Mouse (Mus musculus) layer of hippocampus, postnatal 10 days (tissue): Measurements from ENCODE around the gene Sema3c. TPM values are rescaled to one million over a fixed set of nuclear protein-coding genes. Genes with fewer than 3 reads are reported as not detected.
"Not testable (repeated sequence)": the region's sequence is repeated elsewhere in the genome, so short reads cannot be mapped to it uniquely, and the experiment has no call there.

ENCODE experiments used
- DNase-seq, 2 experiments: peaks; one replicate each; pipeline ENCODE4 v3.0.0; 2021; ENCODE audit warnings: low spot score in 2 of 2
- long read RNA-seq: library from polyadenylated mRNA; stranded (forward); transcript quantifications from one replicate; pipeline ENCODE4 v2.0.0, GENCODE M21; 2023
- total RNA-seq, 2 experiments: library from RNA; stranded (reverse); gene quantifications; 2 replicates each; pipeline ENCODE4 v1.2.3; 2021

Sema3c gene
- total RNA-seq, result 10 to 100 TPM; 56.3 to 59.6 TPM
- long read RNA-seq, full-length matches to known transcripts, result 23 of 30 reads
- long read RNA-seq, partial matches to known transcripts, result 5 of 30 reads
- long read RNA-seq, other reads (novel, unspliced or antisense), result 2 of 30 reads

DNA sequence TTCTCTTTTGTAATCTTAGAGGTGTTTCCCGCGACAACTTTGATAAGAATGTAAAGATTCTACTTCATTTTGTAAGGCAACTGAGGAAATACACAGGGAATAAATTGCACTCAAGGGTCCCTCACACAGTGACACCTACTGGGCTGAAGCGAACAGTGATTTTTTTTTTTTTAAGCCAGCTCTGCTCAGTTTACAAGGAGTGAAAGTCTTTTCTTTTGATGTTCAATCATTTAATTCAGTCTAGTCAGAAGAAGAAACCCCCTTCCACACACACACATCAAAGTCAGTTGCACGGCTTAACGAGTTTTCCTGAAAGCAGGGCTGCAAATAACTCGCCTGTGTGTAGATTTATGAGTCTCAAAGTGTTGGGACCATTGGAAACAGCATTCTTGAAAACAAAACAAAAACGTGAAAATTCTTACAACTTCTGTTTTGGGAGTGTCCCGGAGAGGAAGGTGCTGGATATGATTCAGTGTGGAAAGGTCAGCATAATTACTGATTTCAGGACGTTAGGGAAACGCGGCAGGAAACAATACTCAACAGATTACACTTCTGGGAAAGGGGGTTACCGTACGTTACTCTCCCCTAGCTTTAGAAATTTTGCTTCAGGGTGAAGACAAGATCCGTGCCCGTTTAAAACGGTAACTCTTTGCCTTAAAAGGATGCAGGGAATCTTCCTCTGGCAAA is at the start of gene Sema3c:
TSS of gene Sema3c (plus strand) at position 588 of the 687 bp plus-strand sequence.
- peak; percentile 7 to 23 for DNase-seq

DNA sequence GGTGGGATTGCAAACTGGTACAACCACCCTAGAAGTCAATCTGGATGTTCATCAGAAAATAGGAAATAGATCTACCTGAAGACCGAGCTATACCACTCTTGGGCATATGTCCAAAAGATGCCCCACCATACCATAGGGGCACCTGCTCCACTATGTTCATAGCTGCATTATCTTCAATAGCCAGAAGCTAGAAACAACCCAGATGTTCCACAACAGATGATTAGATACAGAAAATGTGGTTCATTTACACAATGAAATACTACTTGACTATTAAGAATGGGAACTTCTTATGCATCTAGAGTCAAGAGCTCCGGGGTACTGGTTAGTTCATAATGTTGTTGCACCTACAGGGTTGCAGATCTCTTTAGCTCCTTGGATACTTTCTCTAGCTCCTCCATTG is 42.9 kb upstream of the Sema3c start:
- DNase-seq, result not testable (repeated sequence)

DNA sequence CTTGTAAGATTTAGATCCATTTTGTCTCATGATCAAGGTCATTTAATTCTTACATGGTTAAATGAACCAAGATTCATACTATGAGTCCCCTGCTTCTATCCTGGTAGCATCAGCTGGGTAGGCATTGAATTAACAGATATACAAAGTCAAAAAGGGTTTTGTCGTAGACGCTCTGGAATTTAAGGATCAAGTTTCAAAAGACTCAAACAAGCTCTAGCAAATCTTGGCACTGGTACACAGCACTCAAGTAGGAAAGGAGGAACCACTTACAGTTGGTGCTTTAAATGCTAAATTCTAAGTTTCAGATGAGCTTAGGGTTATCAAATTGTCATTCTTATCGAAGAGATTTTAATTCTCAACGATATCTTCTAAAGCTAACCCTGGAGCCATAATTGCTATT is 30.9 kb upstream of the Sema3c start:
- no peak for DNase-seq

DNA sequence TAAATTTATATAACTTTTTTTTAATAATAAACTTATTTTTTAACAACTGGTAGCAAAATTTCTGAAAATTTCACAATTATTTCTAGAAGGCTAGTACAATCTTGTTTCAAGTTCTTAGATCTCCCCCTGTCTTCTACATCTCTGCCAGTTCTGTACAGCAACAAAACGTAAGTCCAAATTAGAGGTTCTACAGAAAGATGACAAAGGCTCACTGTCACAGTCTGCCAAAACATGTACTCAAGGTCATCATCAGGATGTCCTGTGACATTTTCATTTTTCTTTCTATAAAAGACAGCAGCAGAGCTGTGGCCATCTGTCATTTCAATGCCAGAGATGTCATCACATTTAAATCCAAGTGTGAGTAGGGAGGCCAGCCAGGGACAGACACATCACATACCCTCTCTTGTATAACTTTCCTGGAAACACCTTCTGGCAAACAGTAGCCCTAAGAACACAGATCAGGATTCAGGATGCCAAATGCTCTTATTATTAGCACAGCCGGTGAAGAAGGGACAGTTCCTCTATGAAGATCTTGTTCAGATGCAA is 29.1 kb upstream of the Sema3c start:
- DNase-seq, result no peak

DNA sequence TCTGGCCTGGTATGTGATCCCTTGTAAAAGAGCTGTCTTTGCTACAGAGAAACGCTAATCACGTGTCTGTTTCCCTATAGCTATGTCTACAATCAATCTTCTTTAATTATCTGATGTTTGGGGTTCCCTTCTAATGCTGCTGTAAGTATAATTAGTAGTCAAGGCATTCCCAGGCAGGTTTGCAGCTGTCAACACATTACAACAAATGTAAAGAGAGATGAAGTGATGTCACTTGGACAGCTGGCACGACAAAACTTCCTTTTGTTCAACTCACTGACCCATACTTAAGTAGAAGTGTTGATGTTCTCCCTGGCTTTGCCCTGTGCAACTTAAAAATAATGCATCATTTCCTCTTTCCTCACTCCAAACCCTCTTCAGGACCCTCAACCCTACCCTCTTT is 22.4 kb upstream of the Sema3c start:
- DNase-seq, result no peak

DNA sequence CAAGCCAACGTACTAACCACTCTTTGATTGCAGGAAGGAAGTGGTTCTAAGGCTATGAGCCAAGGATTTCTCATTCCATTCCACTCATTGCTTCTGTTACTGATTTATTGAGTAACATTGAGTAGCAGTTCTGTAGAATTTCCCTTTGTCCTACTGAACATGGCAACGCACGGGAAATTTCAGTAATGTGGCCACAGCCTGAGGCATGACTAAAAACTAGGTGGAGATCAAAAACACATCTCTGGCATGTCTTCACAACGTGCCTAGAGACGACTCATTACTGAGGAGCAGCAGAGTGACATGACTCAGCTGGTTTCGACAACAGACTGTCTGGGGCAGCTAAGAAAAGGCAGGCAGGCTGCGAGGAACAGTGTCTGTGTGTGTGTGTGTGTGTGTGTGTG is 18.0 kb upstream of the Sema3c start:
- DNase-seq, result peak; percentile 9 to 20

DNA sequence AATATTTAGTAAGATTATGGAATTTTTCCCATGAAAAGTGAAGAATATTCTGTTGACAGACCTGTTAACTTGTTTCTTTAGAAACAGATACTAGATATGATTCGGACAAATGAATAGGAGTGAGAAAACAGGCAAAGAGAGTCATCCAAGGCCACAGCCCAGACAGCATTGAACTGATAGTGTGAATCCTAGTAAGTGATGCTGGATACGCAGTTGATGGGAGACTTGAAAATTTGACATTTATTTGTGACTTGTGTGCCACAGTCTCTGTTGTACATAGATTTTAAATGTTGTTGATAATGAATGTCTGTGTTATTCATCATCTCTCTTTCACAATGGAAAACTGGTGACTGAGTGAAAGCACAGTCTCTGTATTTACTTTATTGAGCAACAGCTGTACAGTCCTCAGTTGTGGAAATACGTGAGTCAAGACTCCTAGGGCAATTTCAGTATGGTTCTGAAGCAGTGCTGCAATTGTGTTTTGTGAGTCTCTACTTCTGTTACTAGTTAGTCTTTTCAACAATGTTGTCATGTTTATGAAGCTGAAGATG is 17.3 kb upstream of the Sema3c start:
- no peak for DNase-seq

DNA sequence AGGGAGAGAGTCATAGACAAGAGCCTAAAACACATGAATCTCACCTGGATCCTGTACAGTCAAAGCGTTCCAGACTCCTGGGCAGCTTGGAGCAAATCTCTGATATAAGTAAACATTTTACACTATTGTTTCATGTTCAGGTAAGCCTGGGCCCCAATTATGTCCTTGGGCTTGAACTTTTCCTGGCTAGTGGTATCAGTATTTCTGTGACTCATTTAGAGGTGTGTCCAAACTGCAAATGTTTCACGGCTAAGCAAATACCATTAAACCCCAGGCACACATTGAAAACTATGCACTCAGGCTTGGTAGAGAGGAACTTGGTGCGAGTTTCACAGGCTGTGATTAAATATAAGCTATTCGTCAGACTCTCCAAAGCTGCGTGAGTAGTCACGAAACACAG is 2.5 kb upstream of the Sema3c start:
- no peak for DNase-seq

DNA sequence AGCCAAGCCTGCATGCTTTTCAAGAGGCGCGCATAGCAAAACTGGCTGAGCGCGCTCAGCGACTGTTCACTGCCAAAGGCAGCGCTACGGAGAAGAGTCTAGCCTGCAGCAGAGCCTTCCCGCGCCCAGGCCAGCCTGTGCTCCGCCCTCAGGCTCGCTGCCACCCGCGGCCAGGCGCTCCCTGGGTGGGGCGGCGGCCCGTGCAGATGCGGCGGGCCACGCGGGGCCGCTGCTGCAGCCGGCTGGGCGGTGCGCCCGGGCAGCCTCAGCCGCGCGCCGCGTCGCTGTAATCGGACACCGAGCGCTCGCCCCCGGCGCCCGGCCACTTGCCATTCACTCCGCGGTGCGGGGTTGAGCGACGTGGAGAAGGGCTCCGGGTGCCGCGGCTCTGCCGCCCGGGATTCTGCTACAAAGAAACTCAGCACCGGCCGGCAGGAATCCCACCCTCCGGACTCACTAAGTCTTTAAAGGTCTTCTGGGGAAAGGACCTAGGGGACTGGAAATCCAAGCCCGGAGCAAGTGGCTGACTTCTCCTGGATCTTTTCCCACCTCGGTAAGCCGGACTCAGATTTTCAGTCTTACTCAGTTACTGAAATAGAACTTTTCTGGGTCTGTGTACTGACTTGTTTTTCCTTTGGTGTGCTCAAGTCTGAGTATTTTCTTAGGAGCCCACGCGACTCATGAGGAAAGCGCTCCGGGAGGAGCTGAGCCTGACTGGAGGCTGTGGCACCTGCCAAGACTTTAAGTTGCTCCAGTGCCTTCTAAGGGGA is 517 bp downstream of the Sema3c start:
- DNase-seq, result peak; percentile 62 to 74

DNA sequence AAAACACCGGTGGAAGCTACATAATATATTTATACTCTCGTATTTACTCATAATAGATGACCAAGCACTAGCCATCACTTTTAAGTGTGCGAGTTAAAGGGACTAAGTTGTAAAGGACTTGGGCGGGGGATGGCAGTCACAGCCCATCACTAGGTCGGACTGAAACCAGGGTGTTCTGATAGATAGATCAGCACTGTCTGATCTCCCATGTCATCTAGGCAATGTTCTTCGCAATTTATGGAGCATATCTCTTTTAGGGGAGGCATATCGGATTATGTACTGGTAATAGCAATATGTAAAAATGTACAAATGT is 1.1 kb downstream of the Sema3c start:
- no peak for DNase-seq

DNA sequence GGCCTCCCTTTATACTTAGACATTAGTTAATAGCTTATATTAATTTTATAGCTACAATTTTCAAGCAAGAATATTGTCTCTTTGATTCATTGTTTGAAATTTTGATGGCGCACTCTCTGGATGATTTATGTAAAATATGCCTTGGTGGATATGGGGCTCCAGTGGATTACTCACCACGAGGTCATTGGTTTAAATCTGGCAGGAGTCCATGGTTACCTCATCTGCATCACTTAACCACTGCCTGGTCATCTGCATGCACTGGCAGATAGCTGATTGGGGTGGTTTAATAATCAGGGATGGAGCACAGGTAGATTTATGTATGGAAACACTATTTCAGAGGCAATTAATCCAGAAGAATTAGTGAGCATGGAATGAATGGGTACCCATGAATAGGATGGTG is 2.0 kb downstream of the Sema3c start:
- DNase-seq, result no peak

DNA sequence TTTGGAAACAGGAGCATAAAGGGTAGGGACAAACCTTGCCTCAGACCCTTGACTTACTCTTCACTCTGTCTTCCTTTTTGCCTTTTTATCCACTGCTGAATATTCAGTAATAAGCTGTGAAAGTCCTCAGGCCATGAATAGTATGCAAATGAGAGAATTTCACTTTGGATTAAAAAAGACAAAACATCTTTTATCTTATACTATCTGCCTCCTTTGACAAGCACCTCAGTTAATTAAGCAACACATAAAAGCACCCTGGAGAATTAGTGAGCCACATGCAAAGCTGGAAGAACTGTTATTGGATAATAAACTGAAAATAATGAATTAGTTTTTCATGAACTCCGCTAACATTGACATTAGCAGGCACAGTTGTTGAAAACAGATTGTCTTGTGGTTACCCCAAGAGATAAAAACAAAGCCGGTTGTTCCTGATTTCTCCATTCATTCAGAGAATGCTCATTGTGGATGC is 8.0 kb downstream of the Sema3c start:
- no peak for DNase-seq

DNA sequence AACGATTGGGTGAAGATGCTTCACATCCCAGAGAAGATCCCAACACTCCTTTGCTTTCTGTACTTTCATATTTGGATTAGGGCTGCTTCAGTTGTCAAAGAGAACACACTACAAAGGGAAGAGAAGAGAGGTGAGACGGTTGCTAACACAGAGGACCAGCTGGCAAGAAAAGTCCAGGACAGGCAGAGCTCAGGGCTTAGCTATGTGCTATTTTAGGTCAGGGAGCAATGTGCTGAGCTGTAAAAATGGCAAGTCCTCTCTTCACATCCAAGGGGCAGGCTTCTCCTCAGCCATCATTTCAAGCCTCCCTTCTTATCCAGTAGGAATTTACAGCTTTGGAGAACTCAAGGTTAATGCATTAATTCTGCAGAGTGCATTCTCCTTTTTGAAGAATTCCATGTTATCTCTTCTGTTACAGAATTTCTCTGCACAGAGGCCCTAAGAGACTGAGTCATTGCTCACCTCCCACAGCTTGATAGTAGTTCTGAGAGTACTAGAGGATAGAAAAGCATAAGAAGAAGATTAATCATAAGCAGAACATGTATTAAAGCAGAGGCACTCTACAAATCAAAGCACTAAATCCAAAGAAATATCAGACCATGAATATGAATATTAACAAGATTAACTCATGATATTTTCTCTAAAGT is 10.3 kb downstream of the Sema3c start:
- DNase-seq, result no peak

DNA sequence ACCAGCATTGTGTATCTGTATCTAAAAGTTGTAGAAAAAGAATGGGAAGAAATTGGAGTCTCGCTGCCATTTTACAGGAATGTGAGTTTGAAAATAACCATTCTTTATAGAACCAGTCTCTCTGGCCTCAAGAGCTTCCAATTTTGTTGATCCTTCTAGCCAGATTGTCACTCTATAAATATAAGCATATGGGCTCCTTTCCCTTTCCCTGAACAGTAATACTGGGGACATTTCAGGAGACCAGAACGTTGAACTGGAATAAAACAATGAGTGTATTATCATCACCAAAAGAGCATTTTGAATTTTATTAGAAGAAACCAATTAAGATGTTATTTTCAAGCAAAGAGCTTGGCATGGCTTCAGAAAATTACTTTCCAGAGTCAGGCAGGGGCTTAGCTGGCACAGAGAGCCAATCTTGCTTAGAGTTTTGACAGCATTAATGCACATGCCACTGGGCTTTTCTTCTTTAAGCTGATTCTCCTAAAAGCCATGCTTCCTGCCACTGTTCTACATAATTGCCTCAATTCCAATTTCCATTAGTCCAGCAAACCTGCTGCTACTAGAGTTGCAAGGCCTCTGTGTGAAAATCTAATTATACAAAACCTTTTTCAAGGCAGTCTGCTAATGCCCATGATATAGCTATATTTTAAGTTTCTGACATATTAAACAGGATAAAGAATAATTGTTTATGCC is 12.6 kb downstream of the Sema3c start:
- DNase-seq, result no peak

DNA sequence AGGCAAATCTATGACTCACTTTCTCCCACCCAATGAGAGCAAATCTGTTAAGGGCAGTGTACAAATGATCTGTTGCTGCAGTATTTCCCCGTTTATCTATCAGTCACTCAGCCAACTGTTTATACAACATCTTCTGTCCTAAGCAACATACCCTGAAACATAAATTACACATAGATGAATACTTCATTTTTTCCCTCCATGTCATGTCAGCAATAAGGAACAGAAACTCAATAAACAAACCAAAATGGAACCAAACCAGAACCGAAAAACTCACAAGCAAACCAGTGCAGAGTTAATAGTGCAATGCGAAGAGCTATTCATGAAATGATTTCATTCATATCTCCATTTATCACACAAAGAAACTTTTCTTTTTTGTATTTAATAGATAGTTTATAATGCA is 17.8 kb downstream of the Sema3c start:
- DNase-seq, result no peak

DNA sequence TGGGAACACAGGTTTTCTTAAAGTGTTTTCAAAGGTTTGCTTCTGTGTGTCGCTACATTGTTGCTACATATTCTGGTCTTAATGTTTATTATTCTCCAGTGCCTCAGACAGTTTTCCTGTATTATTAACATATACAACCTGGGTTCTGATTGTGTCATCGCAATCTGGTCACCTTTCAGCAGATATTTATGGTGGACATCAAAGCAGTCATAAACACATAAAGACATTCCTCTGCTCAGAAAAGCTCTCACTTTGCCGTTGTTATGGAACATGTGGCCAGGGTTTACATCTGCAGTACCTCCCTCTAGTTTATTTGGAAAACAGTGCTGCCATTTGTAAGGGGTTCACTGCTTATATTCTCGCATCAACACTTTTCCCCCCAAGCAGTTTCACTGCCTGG is 27.6 kb downstream of the Sema3c start:
- DNase-seq, result no peak

DNA sequence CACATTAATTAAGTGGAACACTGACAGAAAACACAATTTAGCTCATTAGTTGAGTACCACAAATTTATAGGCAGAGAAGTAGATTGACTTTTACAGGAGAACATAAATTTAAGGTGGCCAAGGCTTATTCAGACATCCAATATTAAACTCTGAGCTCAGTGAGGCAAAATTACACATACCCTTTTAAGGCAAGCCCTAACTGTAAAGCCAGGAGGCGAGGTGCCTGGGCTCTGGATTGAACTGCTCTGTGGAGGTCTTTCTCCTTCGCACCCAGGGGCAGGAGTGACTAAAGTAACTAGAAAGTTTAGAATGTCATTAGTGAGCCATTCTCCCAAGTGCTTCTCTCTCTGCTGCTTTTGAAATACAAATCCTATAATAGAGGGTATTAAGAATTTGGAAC is 46.5 kb downstream of the Sema3c start:
- no peak for DNase-seq

DNA sequence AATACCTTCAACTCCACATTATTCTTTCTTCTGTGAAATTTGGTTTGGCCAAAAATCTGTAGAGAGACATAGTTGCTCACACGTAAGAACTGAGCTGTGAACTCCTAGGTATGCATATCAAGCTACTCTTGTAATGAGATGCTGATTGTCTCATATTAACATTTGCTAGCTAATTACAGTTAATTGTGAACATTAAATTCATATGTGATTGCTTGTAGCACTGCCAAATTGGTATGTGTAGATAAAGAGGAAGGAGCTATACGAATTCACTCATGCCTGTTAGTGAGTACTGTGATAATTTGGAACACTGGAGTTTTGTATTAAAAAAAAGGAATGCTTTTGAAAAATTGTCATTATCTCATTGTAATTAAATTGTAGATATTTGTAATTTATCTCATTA is 48.5 kb downstream of the Sema3c start:
- no peak for DNase-seq

DNA sequence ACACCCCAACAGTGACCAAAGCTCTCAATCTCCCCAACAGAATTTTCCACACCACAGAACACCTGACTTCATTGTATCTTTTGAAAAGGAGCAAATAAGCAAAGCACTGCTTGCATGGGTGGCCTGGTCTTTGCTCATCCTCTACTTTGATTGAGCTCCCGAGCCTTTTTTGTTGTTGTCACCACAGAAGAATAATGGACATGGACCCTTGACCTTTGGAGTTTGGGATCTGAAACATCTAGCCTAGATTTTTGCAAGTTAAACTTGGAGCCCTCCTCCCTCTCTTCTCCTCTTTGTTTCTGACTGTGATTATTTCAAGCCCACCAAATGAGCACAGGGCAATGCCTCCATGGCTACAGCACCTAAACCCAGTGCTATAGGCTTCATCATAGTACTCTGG is 54.5 kb downstream of the Sema3c start:
- DNase-seq, result no peak

DNA sequence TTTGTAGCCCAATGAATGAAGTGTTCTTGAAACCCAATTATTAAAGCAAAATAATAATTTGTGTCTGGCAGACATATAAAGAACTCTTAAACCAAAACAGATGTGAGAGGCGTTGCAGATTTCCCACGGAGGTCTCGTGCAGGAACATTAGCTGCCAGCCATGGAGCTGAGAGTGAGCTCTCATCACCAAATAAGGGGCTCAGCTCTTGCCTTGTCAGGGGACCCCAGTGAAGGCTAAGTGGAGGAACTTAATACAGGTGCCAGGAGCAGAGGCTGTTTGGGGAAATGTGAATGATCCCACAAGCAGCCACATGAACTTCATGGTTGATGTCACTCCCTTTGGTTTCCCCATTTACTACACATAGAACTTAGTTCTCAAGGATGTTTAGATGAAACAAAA is 55.5 kb downstream of the Sema3c start:
- no peak for DNase-seq

DNA sequence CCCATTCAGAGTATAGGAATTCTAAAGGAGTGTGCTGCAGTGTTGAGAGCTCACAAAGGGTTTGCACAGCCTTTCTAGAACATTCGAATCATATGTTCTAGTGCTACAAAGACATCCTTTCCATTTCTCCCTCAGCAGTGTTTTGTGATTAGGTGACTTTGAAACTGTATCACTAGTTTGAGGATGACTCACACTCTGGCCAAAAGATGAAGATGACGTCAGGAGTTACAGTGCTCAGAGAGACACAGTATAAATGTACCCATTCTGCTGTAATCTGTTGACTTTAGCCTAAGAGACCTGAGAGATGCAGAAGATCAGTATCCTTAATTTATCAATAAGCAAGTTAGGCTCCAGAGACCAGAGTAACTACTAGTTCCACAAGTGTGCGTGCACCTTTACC is 65.4 kb downstream of the Sema3c start:
- no peak for DNase-seq
